Mouse (Mus musculus): ENCODE measurements around the gene Gzmb. TPM values are rescaled to one million over a fixed set of nuclear protein-coding genes. Genes with fewer than 3 reads are reported as not detected.
"Not testable (repeated sequence)": the region's sequence is repeated elsewhere in the genome, so short reads cannot be mapped to it uniquely, and the experiment has no call there.

Gene Gzmb
- total RNA-seq (2021): not detected
- long read RNA-seq, experiment 1: 0 reads
- long read RNA-seq, experiment 2: 0 reads

- intact Hi-C loops (cut with DNase I): no loop called here
- DNase-seq: no peak
These were observed at the start of gene Gzmb for GRCm38 (mm10) chr14:56262153-56262552. Gene Gzmb (minus strand): TSS chr14:56262260.

- intact Hi-C loops (cut with DNase I); DNase-seq: not testable (repeated sequence)
These were observed 49.7 kb upstream of the Gzmb start for GRCm38 (mm10) chr14:56311801-56312200.

- no peak for DNase-seq
- intact Hi-C loops (cut with DNase I): no loop called here
These were observed 48.2 kb upstream of the Gzmb start for GRCm38 (mm10) chr14:56310238-56310637.

GRCm38 (mm10) chr14:56304149-56304548 is 42.1 kb upstream of the Gzmb start:
- intact Hi-C loops (cut with DNase I): loop anchor here (5.0 kb wide), 1 partner anchor 97 kb away; no protein-coding TSS in a partner anchor
- DNase-seq: no peak

- DNase-seq: no peak
- intact Hi-C loops (cut with DNase I): loop anchor here (5.0 kb wide), 1 partner anchor 96 kb away; no protein-coding TSS in a partner anchor
These were observed 41.5 kb upstream of the Gzmb start for GRCm38 (mm10) chr14:56303506-56304025.

GRCm38 (mm10) chr14:56302091-56302490 is 40.0 kb upstream of the Gzmb start:
- intact Hi-C loops (cut with DNase I): loop anchor here (5.0 kb wide), 1 partner anchor 95 kb away; no protein-coding TSS in a partner anchor
- DNase-seq: no peak

- intact Hi-C loops (cut with DNase I): no loop called here
- DNase-seq: no peak
These were observed 34.7 kb upstream of the Gzmb start for GRCm38 (mm10) chr14:56296786-56297185.

- DNase-seq: no peak
- intact Hi-C loops (cut with DNase I): no loop called here
These were observed 34.0 kb upstream of the Gzmb start for GRCm38 (mm10) chr14:56296106-56296505.

- intact Hi-C loops (cut with DNase I): no loop called here
- DNase-seq: no peak
These were observed 31.1 kb upstream of the Gzmb start for GRCm38 (mm10) chr14:56293146-56293545.

- DNase-seq: no peak
- intact Hi-C loops (cut with DNase I): no loop called here
These were observed 26.6 kb upstream of the Gzmb start for GRCm38 (mm10) chr14:56288651-56289050.

- DNase-seq: no peak
- intact Hi-C loops (cut with DNase I): no loop called here
These were observed 25.7 kb upstream of the Gzmb start for GRCm38 (mm10) chr14:56287806-56288205.

GRCm38 (mm10) chr14:56284356-56285325 is 22.6 kb upstream of the Gzmb start:
- intact Hi-C loops (cut with DNase I): no loop called here
- no peak for DNase-seq

- intact Hi-C loops (cut with DNase I): no loop called here
These were observed 21.8 kb upstream of the Gzmb start for GRCm38 (mm10) chr14:56283816-56284215.

GRCm38 (mm10) chr14:56281090-56281489 is 19.0 kb upstream of the Gzmb start:
- intact Hi-C loops (cut with DNase I): no loop called here
- no peak for DNase-seq

More at GRCm38 (mm10) chr14:56283816-56284215, 21.8 kb upstream of the Gzmb start:
- no peak for DNase-seq

GRCm38 (mm10) chr14:56278691-56279090 is 16.6 kb upstream of the Gzmb start:
- intact Hi-C loops (cut with DNase I); DNase-seq: not testable (repeated sequence)

- intact Hi-C loops (cut with DNase I); DNase-seq: not testable (repeated sequence)
These were observed 14.0 kb upstream of the Gzmb start for GRCm38 (mm10) chr14:56276096-56276495.

GRCm38 (mm10) chr14:56266109-56266508 is 4.0 kb upstream of the Gzmb start:
- intact Hi-C loops (cut with DNase I): no loop called here
- no peak for DNase-seq

- DNase-seq: no peak
- intact Hi-C loops (cut with DNase I): no loop called here
These were observed 21.7 kb downstream of the Gzmb start for GRCm38 (mm10) chr14:56240409-56240808.

GRCm38 (mm10) chr14:56234556-56234955 is 27.5 kb downstream of the Gzmb start, which contains the start of gene Gzmc:
Gene Gzmc (minus strand): TSS chr14:56234656.
- intact Hi-C loops (cut with DNase I): no loop called here
- DNase-seq: no peak

- intact Hi-C loops (cut with DNase I): no loop called here
These were observed 50.7 kb downstream of the Gzmb start, which contains the start of gene Gzmf for GRCm38 (mm10) chr14:56211317-56211716. Gene Gzmf (minus strand): TSS chr14:56211417.

More at GRCm38 (mm10) chr14:56211317-56211716, 50.7 kb downstream of the Gzmb start, which contains the start of gene Gzmf:
- no peak for DNase-seq

Data from gastrocnemius, postnatal 36 days (tissue).